Mouse (Mus musculus) CH12.LX (cell line): ENCODE measurements around the gene Smpd1. TPM values are rescaled to one million over a fixed set of nuclear protein-coding genes. Genes with fewer than 3 reads are reported as not detected.

ENCODE experiments used
- DNase-seq: peaks from one replicate; pipeline ENCODE4 v3.0.0-alpha.2; 2013; ENCODE audit errors: extremely low read depth
- H3K27ac ChIP-seq: 2 replicates; pipeline ENCODE4 v1.5.1; 2012; ENCODE audit warnings: low read depth, mild to moderate bottlenecking, control low read depth, moderate library complexity; ENCODE audit not compliant: insufficient read depth
- H3K27me3 ChIP-seq: replicated peaks from 2 replicates; pipeline ENCODE3; 2012; ENCODE audit warnings: inconsistent platforms
- H3K36me3 ChIP-seq, 2 experiments: replicated peaks in 1 of 2; 2 replicates each; pipeline versions ENCODE3 to v1.6.1; 2012; ENCODE audit warnings: inconsistent platforms in 1 of 2, low read length in 1 of 2, mild to moderate bottlenecking in 1 of 2, mixed read lengths in 1 of 2, moderate library complexity in 1 of 2; ENCODE audit not compliant: control insufficient read depth in 1 of 2, insufficient read depth in 1 of 2
- H3K4me1 ChIP-seq, 2 experiments: 2 replicates each; pipeline ENCODE4 v1.6.1; 2012; ENCODE audit warnings: inconsistent platforms in 1 of 2, moderate library complexity in 1 of 2; ENCODE audit not compliant: insufficient read depth in 2 of 2, control insufficient read depth in 1 of 2
- H3K4me2 ChIP-seq: 2 replicates; pipeline ENCODE4 v1.6.1; 2012; ENCODE audit warnings: low read depth, mild to moderate bottlenecking, control low read depth; ENCODE audit not compliant: poor library complexity, insufficient read depth, severe bottlenecking
- H3K4me3 ChIP-seq, 3 experiments: fragments of 150-350 bp in 1 of 3; sonication (generic) in 1 of 3; replicated peaks in 1 of 3; 2 replicates each; pipeline versions ENCODE3 to v1.5.1; 2011 to 2012; ENCODE audit warnings: low read depth in 2 of 3, low read length in 2 of 3, mild to moderate bottlenecking in 2 of 3, moderate library complexity in 2 of 3, control low read depth in 1 of 3, improper control_type of control experiment in 1 of 3, inconsistent platforms in 1 of 3, mixed read lengths in 1 of 3; ENCODE audit not compliant: poor library complexity in 1 of 3
- H3K79me2 ChIP-seq: replicated peaks from 2 replicates; pipeline ENCODE4 v1.6.1; 2012; ENCODE audit warnings: mild to moderate bottlenecking, moderate library complexity; ENCODE audit not compliant: control insufficient read depth, poor library complexity, insufficient read depth, severe bottlenecking; ENCODE audit errors: extremely low read depth
- H3K9ac ChIP-seq: 2 replicates; pipeline ENCODE4 v1.6.1; 2012; ENCODE audit warnings: low read depth, mild to moderate bottlenecking, control low read depth, moderate library complexity; ENCODE audit not compliant: insufficient read depth
- H3K9me3 ChIP-seq: replicated peaks from 2 replicates; pipeline ENCODE3; 2012; ENCODE audit warnings: low read length, inconsistent platforms, mixed read lengths
- CTCF ChIP-seq, 2 experiments: IDR thresholded peaks in 1 of 2; conservative IDR thresholded peaks in 1 of 2; 2 replicates each; pipeline ENCODE4 v1.5.1; 2011 to 2012; ENCODE audit warnings: low read depth in 2 of 2, low read length in 2 of 2, improper control_type of control experiment in 1 of 2, inconsistent platforms in 1 of 2, mild to moderate bottlenecking in 1 of 2, moderate library complexity in 1 of 2
- E2F4 ChIP-seq: IDR thresholded peaks from 2 replicates; pipeline ENCODE4 v1.6.1; 2011; ENCODE audit warnings: low read depth, low read length, improper control_type of control experiment; ENCODE audit not compliant: insufficient replicate concordance
- ETS1 ChIP-seq: conservative IDR thresholded peaks from 2 replicates; pipeline ENCODE4 v1.6.1; 2012; ENCODE audit warnings: low read depth, mild to moderate bottlenecking, inconsistent platforms, low read length, improper control_type of control experiment, moderate library complexity
- JUN ChIP-seq: IDR thresholded peaks from 2 replicates; pipeline ENCODE4 v1.6.1; 2011; ENCODE audit warnings: low read depth, mild to moderate bottlenecking, low read length, improper control_type of control experiment, moderate library complexity; ENCODE audit not compliant: insufficient read depth
- JUND ChIP-seq: conservative IDR thresholded peaks from 2 replicates; pipeline ENCODE4 v1.6.1; 2011; ENCODE audit warnings: low read depth, low read length, improper control_type of control experiment
- KAT2A ChIP-seq: IDR thresholded peaks from 2 replicates; pipeline ENCODE4 v1.6.1; 2012; ENCODE audit warnings: low read length, improper control_type of control experiment, inconsistent platforms; ENCODE audit not compliant: insufficient replicate concordance
- MEF2A ChIP-seq: IDR thresholded peaks from 2 replicates; pipeline ENCODE4 v1.6.1; 2014; ENCODE audit warnings: low read depth, mild to moderate bottlenecking, inconsistent platforms, low read length, improper control_type of control experiment, borderline replicate concordance
- MYC ChIP-seq: IDR thresholded peaks from 2 replicates; pipeline ENCODE4 v1.6.1; 2011; ENCODE audit warnings: low read depth, mild to moderate bottlenecking, improper control_type of control experiment, low read length
- NELFE ChIP-seq: IDR thresholded peaks from 2 replicates; pipeline ENCODE4 v1.6.1; 2011; ENCODE audit warnings: low read depth, low read length, improper control_type of control experiment
- PAX5 ChIP-seq: IDR thresholded peaks from 2 replicates; pipeline ENCODE4 v1.6.1; 2012; ENCODE audit warnings: low read length, inconsistent platforms, mixed read lengths
- POLR2AphosphoS2 ChIP-seq: IDR thresholded peaks from 2 replicates; pipeline ENCODE4 v1.6.1; 2011; ENCODE audit warnings: low read depth, low read length, improper control_type of control experiment
- RCOR1 ChIP-seq: conservative IDR thresholded peaks from 2 replicates; pipeline ENCODE4 v1.6.1; 2012; ENCODE audit warnings: low read depth, mild to moderate bottlenecking, inconsistent platforms, low read length, improper control_type of control experiment
- SIN3A ChIP-seq: IDR thresholded peaks from 2 replicates; pipeline ENCODE4 v1.6.1; 2012; ENCODE audit warnings: low read length, improper control_type of control experiment, inconsistent platforms
- SMC3 ChIP-seq: IDR thresholded peaks from 2 replicates; pipeline ENCODE4 v1.6.1; 2011; ENCODE audit warnings: low read depth, low read length, improper control_type of control experiment
- TBP ChIP-seq: conservative IDR thresholded peaks from 2 replicates; pipeline ENCODE4 v1.6.1; 2011; ENCODE audit warnings: low read depth, low read length, improper control_type of control experiment
- TCF12 ChIP-seq: IDR thresholded peaks from 2 replicates; pipeline ENCODE4 v1.6.1; 2014; ENCODE audit warnings: low read depth, mild to moderate bottlenecking, inconsistent platforms, low read length, improper control_type of control experiment
- UBTF ChIP-seq: IDR thresholded peaks from 2 replicates; pipeline ENCODE4 v1.6.1; 2012; ENCODE audit warnings: low read depth, mild to moderate bottlenecking, inconsistent platforms, low read length, improper control_type of control experiment, moderate library complexity
- USF1 ChIP-seq: IDR thresholded peaks from 2 replicates; pipeline ENCODE4 v1.6.1; 2014; ENCODE audit warnings: low read depth, mild to moderate bottlenecking, inconsistent platforms, low read length, improper control_type of control experiment
- USF2 ChIP-seq: conservative IDR thresholded peaks from 2 replicates; pipeline ENCODE4 v1.6.1; 2011; ENCODE audit warnings: low read depth, low read length, improper control_type of control experiment
- ZKSCAN1 ChIP-seq: IDR thresholded peaks from 2 replicates; pipeline ENCODE4 v1.6.1; 2012; ENCODE audit warnings: low read depth, inconsistent platforms, low read length, improper control_type of control experiment, borderline replicate concordance
- ZNF384 ChIP-seq: IDR thresholded peaks from 2 replicates; pipeline ENCODE4 v1.6.1; 2012; ENCODE audit warnings: low read depth, low read length, improper control_type of control experiment, inconsistent platforms
- dilution Hi-C: fragments of 300-500 bp; cut with MboI; formaldehyde crosslinking; loops from 2 replicates; pipeline ENCODE4 v1.14.3; 2020; ENCODE audit warnings: low sequenced_read_pairs; ENCODE audit not compliant: extremely low pct_unique_long_range_greater_than_20kb, extremely low pct_ligation_motif_present
- in situ Hi-C: fragments of 300-500 bp; cut with MboI; formaldehyde crosslinking; loops from 3 replicates; pipeline ENCODE4 v1.14.3; 2019; ENCODE audit warnings: low sequenced_read_pairs, low pct_ligation_motif_present, low pct_unique_long_range_greater_than_20kb, mixed read lengths
- polyA plus RNA-seq: library from polyadenylated mRNA; unstranded; fragments of >175 nt; gene quantifications from 2 replicates; pipeline ENCODE4 v1.2.1, GENCODE M21; 2012; ENCODE audit warnings: low read depth; ENCODE audit not compliant: insufficient read length
- total RNA-seq, 2 experiments: library from RNA; depleted of rRNA; stranded (reverse); fragments of 300-350 nt in 1 of 2; fragments of >200 nt in 1 of 2; gene quantifications; 2 replicates each; pipeline ENCODE4 v1.2.3; 2012 to 2014

Gene Smpd1
- total and polyA plus RNA-seq, 3 experiments: 16.9 to 22.5 (median 17.9) TPM

DNA sequence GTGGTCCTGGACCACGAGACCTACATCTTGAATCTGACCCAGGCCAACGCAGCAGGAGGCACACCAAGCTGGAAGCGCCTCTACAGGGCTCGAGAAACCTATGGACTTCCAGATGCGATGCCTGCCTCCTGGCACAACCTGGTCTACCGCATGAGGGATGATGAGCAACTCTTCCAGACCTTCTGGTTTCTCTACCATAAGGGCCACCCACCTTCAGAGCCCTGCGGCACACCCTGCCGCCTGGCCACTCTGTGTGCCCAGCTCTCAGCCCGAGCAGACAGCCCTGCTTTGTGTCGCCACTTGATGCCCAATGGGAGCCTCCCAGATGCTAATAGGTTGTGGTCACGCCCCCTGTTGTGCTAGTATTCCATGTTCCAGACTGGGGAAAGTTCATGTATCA lies 3.5 kb downstream of the Smpd1 start:
- Histone ChIP-seq H3K27ac (no peak overlapping the region), H3K9me3 (no peaks in the 10 kb centered on the region), H3K9ac (no peak overlapping the region), H3K4me1 (peaks cover 9 to 20% of the 10 kb centered on the region in 2 experiments), H3K79me2 (no peaks in the 10 kb centered on the region), H3K4me3 (no peak overlapping the region), H3K36me3 (peaks cover 11 to 33% of the 10 kb centered on the region in 2 experiments), H3K4me2 (no peak overlapping the region), H3K27me3 (no peaks in the 10 kb centered on the region)
- DNase-seq: no peak
- TF ChIP-seq TBP: no peak
- no peak for TF ChIP-seq KAT2A
- no peak for TF ChIP-seq ZKSCAN1
- TF ChIP-seq ETS1: no peak
- TF ChIP-seq POLR2AphosphoS2: no peak
- TF ChIP-seq MEF2A: no peak
- TF ChIP-seq RCOR1: no peak
- no peak for TF ChIP-seq ZNF384
- no peak for TF ChIP-seq USF1
- no peak for TF ChIP-seq SMC3
- TF ChIP-seq CTCF (conservative IDR thresholded peaks at IDR 0.05 in 1 of 2, IDR thresholded peaks at IDR 0.05 in 1 of 2; ENCODE audit: low read depth in 2 of 2, low read length in 2 of 2): no peak
- TF ChIP-seq SIN3A: no peak
- no peak for TF ChIP-seq MYC
- TF ChIP-seq TCF12: no peak
- no peak for TF ChIP-seq E2F4
- dilution Hi-C loops (no loop called here), in situ Hi-C loops (no loop called here)

DNA sequence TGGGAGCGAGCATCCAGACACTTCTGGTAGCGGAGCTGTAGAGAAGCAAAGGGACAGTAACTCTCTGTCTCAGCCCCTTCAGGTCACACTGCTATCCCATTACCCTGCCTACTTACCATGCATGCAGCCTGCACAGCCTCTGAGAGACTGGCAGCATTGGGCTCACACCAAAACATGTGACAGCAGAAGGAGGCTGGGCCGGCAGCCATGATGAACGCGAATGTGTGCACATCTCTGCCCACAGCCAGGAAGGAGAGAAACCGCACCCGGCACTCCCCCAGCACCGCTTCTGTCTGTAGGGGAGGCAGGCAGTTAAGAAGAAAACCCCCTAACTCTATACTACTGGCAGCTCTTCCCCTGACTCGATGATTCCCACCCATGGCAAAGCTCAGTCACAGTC lies 4.9 kb downstream of the Smpd1 start:
- Histone ChIP-seq H3K4me2 (no peak overlapping the region), H3K4me1 (peaks cover 9 to 16% of the 10 kb centered on the region in 2 experiments), H3K9ac (no peak overlapping the region), H3K27me3 (no peaks in the 10 kb centered on the region), H3K36me3 (peaks cover 11 to 33% of the 10 kb centered on the region in 2 experiments), H3K27ac (no peak overlapping the region), H3K9me3 (no peaks in the 10 kb centered on the region), H3K4me3 (no peak overlapping the region), H3K79me2 (no peaks in the 10 kb centered on the region)
- no peak for DNase-seq
- in situ Hi-C loops (no loop called here), dilution Hi-C loops (no loop called here)
- TF ChIP-seq ZKSCAN1 (no peak), CTCF (conservative IDR thresholded peaks at IDR 0.05 in 1 of 2, IDR thresholded peaks at IDR 0.05 in 1 of 2; ENCODE audit: low read depth in 2 of 2, low read length in 2 of 2) (no peak), USF1 (no peak), PAX5 (no peak), USF2 (no peak), JUN (no peak), E2F4 (no peak), TBP (no peak), UBTF (no peak), JUND (no peak), NELFE (no peak)
